Mouse (Mus musculus) macrophage (primary cell): ENCODE measurements around the gene Rngtt. TPM values are rescaled to one million over a fixed set of nuclear protein-coding genes. Genes with fewer than 3 reads are reported as not detected.
"Not testable (repeated sequence)": the region's sequence is repeated elsewhere in the genome, so short reads cannot be mapped to it uniquely, and the experiment has no call there.

Experiments used
- H3K27ac ChIP-seq: fragments of 350-480 bp; formaldehyde crosslinking; 2 replicates; pipeline ENCODE4 v1.9.0; 2021
- H3K36me3 ChIP-seq: fragments of 350-480 bp; formaldehyde crosslinking; 2 replicates; pipeline ENCODE4 v1.9.0; 2021; ENCODE audit errors: inconsistent target
- H3K4me3 ChIP-seq: fragments of 350-480 bp; formaldehyde crosslinking; 2 replicates; pipeline ENCODE4 v1.9.0; 2021; ENCODE audit errors: inconsistent target
- H3K79me2 ChIP-seq: fragments of 350-480 bp; formaldehyde crosslinking; 2 replicates; pipeline ENCODE4 v1.9.0; 2021; ENCODE audit errors: inconsistent target
- WGBS: methylation state at CpG from one replicate; pipeline ENCODE4 v1.1.7; 2026; ENCODE audit warnings: inconsistent platforms; ENCODE audit not compliant: missing documents; 5-methylcytosine and 5-hydroxymethylcytosine counted together
- polyA plus RNA-seq: library from polyadenylated mRNA; stranded (reverse); fragments of 250-400 nt; gene quantifications from 3 replicates; pipeline ENCODE4 v1.2.4, GENCODE M21; 2018; ENCODE audit warnings: inconsistent platforms

Gene Rngtt
- polyA plus RNA-seq, 1 experiment from 2014 or later: 28.7 TPM

DNA sequence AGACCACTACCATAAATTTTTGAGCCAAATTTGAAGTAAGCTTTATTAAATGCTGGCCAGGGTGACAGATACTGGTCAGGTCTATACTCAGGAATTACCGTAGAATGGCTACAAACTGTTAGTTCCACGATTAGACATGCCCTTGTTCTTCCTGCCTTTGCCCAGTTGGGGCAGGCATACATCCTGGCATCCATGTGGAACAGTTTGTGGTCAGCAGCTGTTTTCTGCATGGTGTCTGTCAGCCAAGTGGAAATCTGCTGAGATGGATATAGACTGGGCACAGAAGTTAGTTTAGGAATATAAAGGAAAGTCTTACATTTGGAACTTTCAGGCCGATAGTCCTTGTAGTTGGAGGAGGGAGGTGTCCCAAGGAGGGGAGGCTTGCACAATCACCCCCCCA is 136.8 kb downstream of the Rngtt start:
- Histone ChIP-seq H3K27ac (no peak overlapping the region), H3K36me3 (no peaks in the 10 kb centered on the region), H3K79me2 (no peaks in the 10 kb centered on the region), H3K4me3 (no peak overlapping the region)
- WGBS: 89% methylated on average over 3 of the region's 3 CpGs

- WGBS: 95% methylated on average over 7 of the region's 8 CpGs
- H3K4me3 ChIP-seq, H3K36me3 ChIP-seq, H3K27ac ChIP-seq, H3K79me2 ChIP-seq: not testable (repeated sequence)
Measured at GRCm38 (mm10) chr4:33450356-33450755, 140.2 kb downstream of the Rngtt start.

DNA sequence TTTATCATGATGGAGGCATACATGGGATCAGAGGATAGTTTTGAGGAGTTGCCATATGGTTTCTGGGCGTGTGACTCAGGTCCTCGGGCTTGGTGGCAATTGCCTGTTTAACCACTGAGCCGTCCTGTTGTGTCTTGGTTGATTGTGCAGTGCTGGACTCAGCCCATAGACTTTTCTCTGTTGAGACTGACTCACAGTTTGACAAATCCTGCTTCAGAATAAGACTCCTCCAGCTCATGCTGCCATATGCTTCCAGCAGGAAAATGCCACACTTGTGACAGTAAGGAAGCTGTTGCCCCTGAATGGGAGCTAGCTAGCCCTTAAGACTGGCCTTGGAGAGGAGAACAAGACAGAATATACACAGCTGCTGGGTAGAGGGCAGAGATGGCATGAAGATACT is 149.7 kb downstream of the Rngtt start:
- Histone ChIP-seq H3K36me3 (peaks cover 5% of the 10 kb centered on the region; the same call in 1 of the 2 replicates), H3K79me2 (no peaks in the 10 kb centered on the region), H3K4me3 (no peak overlapping the region), H3K27ac (no peak overlapping the region)
- WGBS: 94% methylated on average over 3 of the region's 3 CpGs

- H3K27ac ChIP-seq: no peak overlapping the region
- WGBS: 75% methylated on average over 1 of the region's 1 CpGs
- H3K4me3 ChIP-seq: no peak overlapping the region
- no peaks in the 10 kb centered on the region for H3K79me2 ChIP-seq
- peaks cover 5% of the 10 kb centered on the region; the same call in 1 of the 2 replicates for H3K36me3 ChIP-seq
Measured at GRCm38 (mm10) chr4:33464432-33464831, 154.3 kb downstream of the Rngtt start.

DNA sequence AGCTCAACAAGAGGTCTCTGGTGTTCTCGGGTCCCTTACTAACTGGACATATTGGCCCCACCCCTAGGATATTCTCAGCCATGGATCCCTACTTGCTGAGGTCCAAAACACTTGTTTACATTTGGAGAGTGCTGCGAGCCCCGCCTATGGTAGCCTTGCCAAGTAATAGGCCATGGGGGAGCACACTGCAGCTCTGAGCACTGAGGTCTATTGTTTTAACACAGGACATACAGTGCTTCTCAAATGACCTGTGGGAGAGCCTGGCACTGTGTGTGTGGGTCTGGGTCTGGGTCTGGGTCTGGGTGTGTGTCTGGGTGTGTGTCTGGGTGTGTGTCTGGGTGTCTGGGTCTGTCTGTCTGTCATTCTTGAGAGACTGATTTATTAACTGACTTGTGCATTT is 155.8 kb downstream of the Rngtt start:
- H3K36me3 ChIP-seq: peaks cover 5% of the 10 kb centered on the region; the same call in 1 of the 2 replicates
- no peak overlapping the region for H3K4me3 ChIP-seq
- 100% methylated on average over 3 of the region's 3 CpGs for WGBS
- H3K79me2 ChIP-seq: no peaks in the 10 kb centered on the region
- H3K27ac ChIP-seq: no peak overlapping the region

DNA sequence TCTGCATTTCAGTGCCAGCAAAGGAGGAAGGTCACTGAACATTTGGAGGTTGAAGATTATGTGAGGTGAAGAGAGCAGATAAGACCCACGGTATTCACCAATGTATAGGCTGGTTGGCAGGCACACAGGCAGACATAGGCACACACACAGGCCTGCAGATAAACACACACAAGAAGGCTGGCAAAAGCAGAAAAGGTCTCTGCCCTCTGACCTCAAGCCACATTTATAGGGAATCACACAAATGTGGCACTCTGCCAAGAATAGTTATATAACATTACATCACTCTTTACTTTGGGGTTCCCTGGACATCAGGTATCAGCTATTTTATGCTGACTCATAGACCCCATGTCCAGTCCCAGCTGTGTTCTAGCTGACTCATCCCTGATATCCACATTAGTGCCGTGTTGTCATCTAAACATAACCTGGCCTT is 156.9 kb downstream of the Rngtt start:
- H3K4me3 ChIP-seq: no peak overlapping the region

GRCm38 (mm10) chr4:33467627-33468026 is 157.5 kb downstream of the Rngtt start:
- Histone ChIP-seq H3K79me2 (no peaks in the 10 kb centered on the region), H3K4me3 (no peak overlapping the region), H3K36me3 (no peaks in the 10 kb centered on the region; the same call in 1 of the 2 replicates), H3K27ac (no peak overlapping the region)
- WGBS: 47% methylated on average over 1 of the region's 1 CpGs

More for the DNA sequence above, 156.9 kb downstream of the Rngtt start:
- WGBS: 69% methylated on average over 2 of the region's 2 CpGs
- H3K27ac ChIP-seq: no peak overlapping the region
- peaks cover 5% of the 10 kb centered on the region; the same call in 1 of the 2 replicates for H3K36me3 ChIP-seq
- no peaks in the 10 kb centered on the region for H3K79me2 ChIP-seq

DNA sequence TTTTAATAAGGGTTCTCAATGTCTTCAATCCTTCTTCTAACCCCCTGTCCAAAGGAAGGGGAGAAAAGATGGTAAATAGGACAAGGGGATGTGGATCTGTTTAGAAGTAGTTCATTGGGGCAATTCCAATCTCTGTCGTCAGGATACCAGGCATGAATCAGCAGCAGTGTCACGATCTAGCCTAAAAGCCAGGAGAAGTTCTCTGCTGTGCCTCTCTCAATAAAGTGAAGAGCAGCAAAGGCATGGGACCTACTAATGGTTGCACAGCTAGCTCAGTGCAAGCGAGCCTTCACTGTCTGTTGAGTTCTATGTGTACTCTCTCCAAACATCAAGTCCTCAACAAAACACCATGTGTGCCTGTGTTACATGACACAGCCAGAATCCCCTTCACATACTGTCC is 158.0 kb downstream of the Rngtt start:
- Histone ChIP-seq H3K36me3 (no peaks in the 10 kb centered on the region; the same call in 1 of the 2 replicates), H3K27ac (no peak overlapping the region), H3K79me2 (no peaks in the 10 kb centered on the region), H3K4me3 (no peak overlapping the region)
- 98% methylated on average over 3 of the region's 3 CpGs for WGBS

DNA sequence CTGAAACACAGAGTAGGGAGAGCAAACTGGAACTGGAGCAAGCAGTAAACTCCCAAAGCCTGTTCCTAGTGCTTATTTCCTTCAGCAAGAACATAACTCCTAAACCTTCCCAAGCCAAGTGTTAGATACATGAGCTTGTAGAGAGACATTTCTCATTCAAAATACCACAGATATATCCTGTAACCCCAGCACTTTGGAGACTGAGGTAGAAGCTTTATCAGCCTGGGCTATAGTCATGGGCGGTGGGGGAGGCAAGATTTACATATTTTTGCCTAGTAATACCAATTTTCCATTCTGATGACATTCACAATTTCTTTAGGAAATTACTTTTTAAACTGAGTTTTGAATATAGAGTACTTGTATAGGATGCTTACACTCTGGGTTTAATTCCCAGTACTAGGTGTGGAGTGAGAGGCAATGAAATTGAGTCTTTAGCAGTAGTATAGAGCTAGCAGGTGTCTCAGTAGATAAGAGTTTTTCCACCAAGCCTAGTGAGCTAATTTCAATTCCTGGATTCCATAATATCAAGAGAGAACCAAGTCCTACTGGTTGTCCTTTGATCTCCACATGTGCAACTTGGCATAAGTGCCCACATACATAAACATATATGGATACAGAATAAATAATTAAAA is 160.7 kb downstream of the Rngtt start:
- Histone ChIP-seq H3K27ac (no peak overlapping the region), H3K4me3 (no peak overlapping the region), H3K79me2 (no peaks in the 10 kb centered on the region), H3K36me3 (no peaks in the 10 kb centered on the region)
- 100% methylated on average over 1 of the region's 1 CpGs for WGBS

DNA sequence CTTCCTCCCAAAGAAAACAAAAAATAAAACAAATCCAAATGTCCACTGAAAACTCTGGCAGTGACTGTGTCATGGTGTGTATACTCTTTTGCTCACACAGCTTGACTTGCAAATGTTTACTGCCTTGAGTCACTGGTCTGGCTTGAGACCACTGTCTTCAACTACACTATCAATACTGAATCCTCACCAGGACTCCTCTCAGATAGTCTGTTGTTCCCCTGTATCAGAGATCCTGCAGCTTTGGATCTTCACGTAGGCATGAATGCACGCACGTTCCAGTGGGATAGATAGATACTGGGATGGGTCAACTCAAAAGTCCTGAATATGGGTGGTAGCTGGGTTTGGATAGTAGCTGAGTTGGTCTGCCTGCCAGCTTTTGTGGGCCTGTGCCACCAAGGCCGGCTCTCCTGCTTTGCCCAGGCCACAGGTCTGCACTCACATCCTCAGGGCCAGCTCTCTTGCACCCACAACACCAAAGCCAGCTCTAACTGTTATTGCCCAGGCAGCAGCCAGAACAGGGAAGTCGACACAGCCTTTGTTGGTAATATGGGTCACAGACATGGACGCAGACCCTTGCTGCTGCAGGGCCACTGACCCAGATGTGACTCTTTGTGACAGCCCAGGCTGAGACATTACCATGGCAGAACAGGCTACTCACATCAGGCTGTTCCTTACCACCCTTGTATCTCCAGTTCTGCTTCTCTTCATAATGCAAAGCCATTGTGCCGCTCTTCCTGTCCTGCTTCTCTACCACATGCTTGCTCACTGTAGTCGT is 168.1 kb downstream of the Rngtt start:
- Histone ChIP-seq H3K27ac (no peak overlapping the region), H3K36me3 (no peaks in the 10 kb centered on the region), H3K79me2 (no peaks in the 10 kb centered on the region), H3K4me3 (no peak overlapping the region)
- 96% methylated on average over 8 of the region's 8 CpGs for WGBS

DNA sequence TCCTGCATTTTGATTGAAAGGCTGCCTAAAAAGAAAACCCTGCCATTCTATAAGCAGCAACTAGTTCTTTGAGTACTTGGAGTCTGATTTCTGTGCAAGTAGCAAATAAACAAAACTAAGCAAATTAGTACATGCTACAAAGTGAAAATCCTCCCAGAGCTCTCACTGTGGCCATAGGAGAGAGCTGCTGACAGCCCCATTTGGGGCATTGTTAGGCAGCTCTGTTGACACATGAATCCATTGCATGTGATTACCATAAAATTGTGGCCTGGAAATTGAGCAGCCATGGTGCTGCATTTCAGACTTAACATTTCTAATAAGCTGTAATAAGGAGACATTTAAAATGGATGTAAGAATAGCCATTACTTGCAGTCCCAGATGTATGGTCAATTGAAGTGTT is 171.6 kb downstream of the Rngtt start:
- H3K36me3 ChIP-seq: no peaks in the 10 kb centered on the region
- no peak overlapping the region for H3K4me3 ChIP-seq
- H3K79me2 ChIP-seq: no peaks in the 10 kb centered on the region
- no peak overlapping the region for H3K27ac ChIP-seq

DNA sequence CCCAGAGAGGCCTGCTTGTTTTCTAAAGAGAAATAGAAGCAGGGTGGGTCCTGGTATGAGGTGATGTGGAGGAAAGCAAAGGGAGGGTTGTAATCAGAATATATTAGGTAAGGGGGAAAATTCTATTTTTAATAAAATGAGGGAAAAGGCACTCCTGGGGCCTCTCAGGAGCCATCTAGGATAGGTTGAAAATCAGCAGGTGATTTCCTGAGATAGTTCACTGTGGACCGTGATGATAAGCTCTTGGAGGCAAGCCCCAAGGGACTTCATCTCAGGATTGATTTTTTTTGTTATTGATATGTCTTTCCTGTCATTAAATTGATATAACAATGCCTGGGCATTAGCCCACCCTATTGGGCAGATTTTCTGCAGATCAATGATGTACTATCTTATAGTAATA is 175.9 kb downstream of the Rngtt start:
- WGBS: 100% methylated on average over 1 of the region's 1 CpGs
- Histone ChIP-seq H3K36me3 (no peaks in the 10 kb centered on the region), H3K27ac (no peak overlapping the region), H3K4me3 (no peak overlapping the region), H3K79me2 (no peaks in the 10 kb centered on the region)

- Histone ChIP-seq H3K36me3 (no peaks in the 10 kb centered on the region), H3K27ac (no peak overlapping the region), H3K79me2 (no peaks in the 10 kb centered on the region), H3K4me3 (no peak overlapping the region)
- 87% methylated on average over 1 of the region's 1 CpGs for WGBS
Measured at GRCm38 (mm10) chr4:33491108-33491507, 181.0 kb downstream of the Rngtt start.

DNA sequence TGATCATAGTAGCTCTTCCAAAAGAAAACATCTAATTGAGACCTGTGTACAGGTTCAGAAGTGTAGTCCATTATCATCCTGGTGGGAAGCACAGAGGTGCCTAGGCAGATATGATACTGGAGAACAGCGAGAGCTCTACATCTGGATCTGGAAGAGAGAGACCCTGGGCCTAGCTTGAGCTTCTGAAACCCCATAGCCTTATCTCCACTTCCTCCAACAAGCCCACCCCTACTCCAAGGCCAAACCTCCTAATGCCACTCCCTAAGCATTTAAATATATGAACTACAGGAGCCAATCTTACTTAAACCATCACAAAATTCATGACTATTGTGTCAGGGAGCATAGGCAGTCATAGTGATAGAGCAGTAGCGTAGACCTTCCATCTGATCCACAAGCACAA is 184.3 kb downstream of the Rngtt start:
- 96% methylated on average over 2 of the region's 2 CpGs for WGBS
- Histone ChIP-seq H3K4me3 (no peak overlapping the region), H3K36me3 (no peaks in the 10 kb centered on the region), H3K27ac (no peak overlapping the region), H3K79me2 (no peaks in the 10 kb centered on the region)

DNA sequence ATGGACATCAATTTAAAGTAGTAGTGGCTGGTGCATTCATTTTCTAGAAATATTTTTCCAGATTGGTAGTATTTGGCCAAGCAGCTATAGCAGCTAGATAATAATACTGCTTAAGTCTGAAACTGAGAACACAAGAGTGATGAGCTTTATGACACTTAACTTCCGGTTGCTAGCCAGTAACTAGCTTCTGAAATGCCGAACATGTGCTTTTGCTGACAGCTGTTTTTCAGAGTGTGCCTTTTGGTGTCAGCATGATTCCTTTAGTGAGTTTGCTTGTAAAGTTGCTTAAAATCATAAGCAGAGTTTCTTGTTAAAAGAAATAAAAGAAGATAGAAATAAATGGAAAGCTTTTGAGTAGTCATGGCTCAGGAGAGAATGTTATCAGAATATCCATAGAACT is 186.9 kb downstream of the Rngtt start:
- WGBS: 93% methylated on average over 2 of the region's 2 CpGs
- H3K27ac ChIP-seq: no peak overlapping the region
- no peaks in the 10 kb centered on the region for H3K79me2 ChIP-seq
- peaks cover 10% of the 10 kb centered on the region; the same call in 1 of the 2 replicates for H3K36me3 ChIP-seq
- H3K4me3 ChIP-seq: no peak overlapping the region
